Mouse (Mus musculus): Measurements from ENCODE around the gene Pctp.

Pctp gene

DNA sequence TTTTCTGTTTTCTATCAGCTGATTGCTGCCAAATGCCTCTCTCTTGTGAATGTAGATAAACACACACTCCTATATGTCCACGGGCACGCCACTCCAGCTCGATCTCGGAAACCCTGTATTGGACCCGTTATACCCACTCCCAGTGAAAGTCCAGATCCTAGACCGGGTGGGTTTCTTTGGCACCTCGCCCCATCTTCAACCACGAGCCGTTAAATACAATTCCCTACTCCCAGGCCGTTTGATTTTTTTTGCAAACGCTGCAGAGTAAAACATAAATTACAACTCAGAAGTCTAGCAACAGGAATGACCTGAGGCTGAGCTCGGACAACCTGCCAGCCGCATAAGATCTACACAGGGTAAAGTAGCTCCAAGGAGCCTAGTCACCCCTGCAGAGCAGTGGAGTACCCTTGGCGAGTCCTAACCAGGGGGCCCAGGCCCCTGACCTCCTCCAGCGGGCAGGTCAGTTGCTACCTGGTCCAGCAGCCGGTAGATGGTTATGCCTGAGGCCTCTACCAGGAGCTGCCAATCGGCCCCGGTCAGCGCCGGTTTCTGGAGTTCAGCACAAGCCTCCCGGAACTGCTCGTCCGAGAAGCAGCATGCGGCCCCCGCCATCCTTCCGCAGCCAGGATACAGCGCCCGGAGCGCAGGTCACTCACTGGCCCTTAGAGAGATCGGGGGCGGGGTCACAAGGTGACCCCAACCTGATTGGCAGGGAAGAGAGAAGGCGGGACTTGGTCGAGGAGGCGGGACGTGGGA, at the start of gene Pctp:
Gene Pctp (minus strand): TSS at position 664 of the 756 bp plus-strand sequence.
- DNase-seq, result peak; percentile 99

GRCm38 (mm10) chr11:90050016-90050415, 47.3 kb upstream of the Pctp start:
- DNase-seq, result no peak

DNA sequence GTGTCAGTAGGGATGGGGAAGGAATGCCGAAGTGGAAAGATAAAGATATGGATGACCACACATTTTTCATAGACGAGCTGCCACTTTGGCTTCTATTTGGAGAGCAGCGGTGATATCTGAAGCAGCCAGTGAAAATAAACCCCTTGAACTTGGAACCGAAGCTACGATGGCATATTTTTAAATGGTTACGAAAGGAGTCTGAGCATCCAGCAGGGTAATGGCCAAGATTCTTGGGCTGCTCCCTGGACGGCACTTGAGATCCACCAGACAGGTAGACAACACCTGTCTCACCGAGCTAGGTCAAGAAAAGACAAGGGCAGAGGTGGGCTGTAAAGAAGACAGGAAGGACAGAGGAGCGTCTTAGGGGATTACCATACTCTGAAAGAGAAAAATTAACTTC, 44.6 kb upstream of the Pctp start:
- DNase-seq, result no peak

DNA sequence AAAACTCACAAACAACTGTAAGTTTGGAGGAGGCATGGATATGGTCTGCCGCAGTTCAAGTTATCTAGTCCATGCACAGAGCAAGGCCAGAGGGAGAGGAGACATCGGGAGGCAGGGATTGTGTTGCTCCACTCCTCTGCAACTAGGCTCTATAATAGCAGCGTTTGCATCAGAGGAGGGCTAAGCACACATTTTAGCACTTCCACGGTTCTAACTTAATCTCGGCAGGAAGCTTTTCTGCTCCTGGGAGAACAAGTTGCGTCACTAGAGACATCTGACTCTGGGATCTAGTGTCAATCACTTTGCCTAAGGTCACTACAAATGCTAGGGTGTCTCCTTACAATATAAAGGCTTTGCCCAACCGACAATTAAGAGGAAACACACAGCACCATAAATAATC, 43.5 kb upstream of the Pctp start:
- DNase-seq, result peak; percentile 22

- no peak for DNase-seq
Observed at GRCm38 (mm10) chr11:90044459-90044858, 41.8 kb upstream of the Pctp start.

- peak; percentile 91 for DNase-seq
Observed at GRCm38 (mm10) chr11:90038022-90038421, 35.3 kb upstream of the Pctp start.

DNA sequence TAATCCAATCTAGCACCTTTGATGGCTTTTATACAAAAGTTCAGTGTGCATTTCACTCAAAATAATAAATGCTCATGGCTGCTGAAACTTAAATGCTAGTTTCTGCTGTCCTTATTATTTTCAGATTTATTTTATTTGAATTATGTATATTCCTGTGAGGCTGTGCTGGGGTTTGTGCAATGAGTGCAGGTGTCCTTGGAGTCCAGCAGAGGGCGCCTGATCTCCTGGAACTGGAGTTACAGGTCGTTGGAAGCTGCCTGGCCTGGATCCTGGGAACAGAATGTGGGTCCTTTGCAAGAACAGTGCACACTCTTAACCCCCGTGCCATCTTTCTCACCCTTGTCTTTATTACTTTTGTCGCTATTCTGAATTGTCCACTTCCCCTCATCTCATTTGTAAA, 33.7 kb upstream of the Pctp start:
- DNase-seq, result peak; percentile 39

- peak; percentile 81 for DNase-seq
Observed at GRCm38 (mm10) chr11:90035532-90035931, 32.8 kb upstream of the Pctp start.

- DNase-seq, result peak; percentile 93
Observed at GRCm38 (mm10) chr11:90034646-90035045, 32.0 kb upstream of the Pctp start.

GRCm38 (mm10) chr11:90033442-90033841, 30.7 kb upstream of the Pctp start:
- peak; percentile 89 for DNase-seq

DNA sequence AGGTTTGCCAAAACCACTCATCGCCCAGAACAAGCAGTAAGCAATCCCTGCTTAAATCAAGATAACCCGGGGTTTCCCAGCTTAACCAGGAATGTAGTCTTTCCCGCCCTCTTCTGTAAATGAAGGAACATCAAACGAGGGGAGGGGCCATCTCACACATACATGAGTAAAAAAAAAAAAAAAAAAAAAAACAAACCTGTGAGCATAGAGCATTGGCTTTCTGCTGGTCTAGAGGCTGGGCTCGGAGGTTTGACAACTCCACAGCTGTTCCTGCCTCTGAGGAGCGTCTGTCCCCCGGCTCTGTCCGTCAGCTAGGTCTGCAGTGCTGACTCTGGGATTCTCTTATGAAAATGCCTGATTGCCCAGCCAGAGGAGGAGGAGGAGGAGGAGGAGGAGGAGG, 30.1 kb upstream of the Pctp start:
- DNase-seq, result peak; percentile 80

DNA sequence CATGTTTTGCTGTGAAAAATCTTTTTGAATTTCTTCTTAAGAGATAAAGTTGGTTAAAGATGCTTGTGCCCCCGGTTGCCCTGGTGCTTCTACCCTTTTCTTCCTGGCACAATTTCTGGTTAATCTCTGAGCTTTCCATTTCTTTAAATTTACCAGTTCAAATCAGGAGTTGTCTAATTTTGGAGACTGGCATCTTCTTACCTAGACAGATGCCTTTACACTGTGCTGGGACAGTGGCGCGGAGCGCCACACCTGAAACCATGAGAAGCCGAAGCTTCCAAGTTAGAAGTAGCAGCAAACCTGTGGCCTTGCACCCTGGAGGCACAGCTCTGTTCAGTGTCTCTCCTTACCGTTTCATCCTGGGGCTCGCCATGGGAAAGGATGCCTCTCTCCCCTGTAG, 28.4 kb upstream of the Pctp start:
- DNase-seq, result peak; percentile 72

- DNase-seq, result peak; percentile 97
Observed at GRCm38 (mm10) chr11:90030557-90030956, 27.9 kb upstream of the Pctp start.

- DNase-seq, result peak; percentile 92
Observed at GRCm38 (mm10) chr11:90029841-90030398, 27.2 kb upstream of the Pctp start, which contains the start of gene Tmem100. TSS of gene Tmem100 (plus strand) at chr11:90030348.

GRCm38 (mm10) chr11:90029354-90029753, 26.7 kb upstream of the Pctp start:
- peak; percentile 98 for DNase-seq

DNA sequence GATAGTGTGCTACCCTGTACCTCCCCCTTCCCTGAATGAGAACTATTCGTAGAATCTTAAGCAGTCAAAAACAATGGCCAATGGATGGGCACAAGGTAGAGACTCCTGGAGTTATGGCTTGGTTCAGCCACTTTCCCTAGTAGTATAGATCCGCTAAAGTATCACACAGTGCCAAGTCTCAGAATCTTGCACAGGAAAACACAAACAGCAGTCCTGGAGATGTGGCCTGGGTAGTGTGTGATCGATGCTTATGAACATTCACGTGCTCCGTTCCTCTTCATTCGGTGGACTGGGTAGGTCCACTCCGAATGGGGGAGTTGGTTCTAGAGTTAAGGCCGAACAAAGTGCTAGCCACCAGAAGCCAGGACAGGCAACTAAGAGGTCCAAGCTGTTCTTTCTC, 26.1 kb upstream of the Pctp start:
- DNase-seq, result peak; percentile 89

- DNase-seq, result peak; percentile 93
Observed at GRCm38 (mm10) chr11:90027216-90027615, 24.5 kb upstream of the Pctp start.

- peak; percentile 85 for DNase-seq
Observed at GRCm38 (mm10) chr11:90026802-90027174, 24.1 kb upstream of the Pctp start.

GRCm38 (mm10) chr11:90025891-90026801, 23.5 kb upstream of the Pctp start:
- DNase-seq, result peak; percentile 97

- peak; percentile 42 for DNase-seq
Observed at GRCm38 (mm10) chr11:90019161-90019560, 16.5 kb upstream of the Pctp start.

DNA sequence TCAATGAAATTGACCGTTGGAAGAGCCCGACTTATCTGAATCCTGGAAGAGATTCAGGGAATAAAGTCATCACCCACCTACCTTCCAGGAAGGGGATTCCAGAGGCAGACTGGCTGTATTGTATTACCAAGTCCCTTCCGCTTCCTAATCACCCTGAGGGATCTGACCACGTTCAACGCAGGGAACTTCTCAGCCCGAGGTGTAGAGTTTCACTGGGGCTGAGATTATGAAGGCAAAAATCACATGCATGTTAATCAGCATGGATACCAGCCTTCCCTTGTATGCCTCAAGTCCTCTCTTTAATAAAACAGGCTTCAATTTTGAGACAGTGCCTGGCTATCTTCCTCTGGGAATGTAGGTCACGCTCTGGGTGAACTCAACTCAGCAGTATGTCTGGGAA, 12.6 kb upstream of the Pctp start:
- DNase-seq, result peak; percentile 61

GRCm38 (mm10) chr11:90013657-90014056, 11.0 kb upstream of the Pctp start:
- peak; percentile 66 for DNase-seq

GRCm38 (mm10) chr11:90007791-90008531, 5.3 kb upstream of the Pctp start:
- DNase-seq, result no peak
